Mouse (Mus musculus): ENCODE data around the gene Ormdl3.

DNA sequence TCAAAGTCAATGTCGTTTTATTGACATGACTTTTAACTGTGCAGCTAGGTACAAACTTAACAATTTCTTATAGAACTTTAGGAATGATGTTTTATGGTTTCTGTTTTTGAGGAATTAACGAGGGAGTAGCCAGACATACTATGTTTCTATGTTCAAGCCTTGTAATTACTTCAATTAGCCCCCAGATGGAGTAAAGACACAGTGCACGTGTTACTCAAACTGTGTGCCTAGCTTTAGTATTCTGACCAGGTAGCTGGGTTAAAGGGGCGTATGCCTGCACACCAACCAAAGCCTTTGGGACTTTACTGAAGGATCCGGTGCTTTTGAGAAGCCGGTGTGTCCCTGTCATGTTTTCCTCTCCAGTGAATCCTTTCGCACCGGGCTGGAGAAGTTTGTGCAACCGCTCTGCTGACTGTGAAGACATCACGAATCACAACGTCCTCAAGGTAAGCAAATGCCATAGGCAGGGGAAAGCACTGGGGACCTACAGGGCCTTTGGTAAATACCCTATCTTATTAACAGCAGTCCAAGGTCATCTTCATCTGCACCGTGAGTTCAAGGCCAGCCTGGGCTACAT is 32.0 kb downstream of the Ormdl3 start:
- TF ChIP-seq POLR2A (IDR thresholded peaks at IDR 0.05; ENCODE audit: insufficient read depth, low read length) (no peak), CTCF (IDR thresholded peaks at IDR 0.05; ENCODE audit: low read depth, low read length) (no peak)
